ENCODE assay signal across 11 mouse cellular contexts in the genomic region with DNA sequence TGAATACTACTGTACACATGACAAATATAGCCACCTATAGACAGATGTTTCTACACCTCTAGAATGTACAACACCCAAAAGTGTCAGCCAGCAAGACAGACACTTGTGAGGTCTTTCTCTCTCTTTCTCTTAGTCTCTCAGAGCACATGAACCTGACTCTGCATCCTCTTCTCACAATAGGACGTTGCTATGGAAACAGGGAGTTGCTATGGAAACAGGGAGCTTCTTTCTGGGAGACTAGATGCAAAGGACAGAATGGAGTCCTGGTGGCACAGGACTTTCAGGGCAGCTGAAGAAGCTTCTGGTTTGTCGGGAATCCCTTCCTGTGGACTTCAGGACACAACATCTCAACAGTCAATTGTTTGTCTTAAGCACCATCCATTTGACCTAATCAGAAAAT.
DNase-seq lines count a peak whose midpoint lies in the region; ATAC-seq lines count a peak whose summit lies in the region.
"Had no signal": no experiment of that assay in that cellular context is flagged by ENCODE, and none has a peak within 500 bp of the region (broad histone marks: within the 10 kb centered on the region; RNA-seq: fewer than 3 reads in every experiment).

No protein-coding gene starts in this region.

- no peak overlapping the region for H3K4me2 ChIP-seq in neural tube, embryonic 11.5 days (ENCODE audit: low read depth)
- no peak overlapping the region for H3K4me2 ChIP-seq in kidney, embryonic 15.5 days
- H3K4me2 ChIP-seq: embryonic facial prominence, embryonic 15.5 days; neural tube, embryonic 12.5 days had no signal

- no peak overlapping the region for H3K4me3 ChIP-seq in forebrain, embryonic 10.5 days
- no peak overlapping the region for H3K4me3 ChIP-seq in neural tube, embryonic 11.5 days (ENCODE audit: low read depth, low read length)
- H3K4me3 ChIP-seq in kidney, embryonic 15.5 days (replicated peaks) = no peak overlapping the region
- H3K4me3 ChIP-seq: embryonic facial prominence, embryonic 15.5 days; neural tube, embryonic 12.5 days had no signal

- no peaks in the 10 kb centered on the region for H3K9me3 ChIP-seq in forebrain, embryonic 10.5 days
- no peaks in the 10 kb centered on the region for H3K9me3 ChIP-seq in neural tube, embryonic 11.5 days (ENCODE audit: control insufficient read depth, low read length)
- H3K9me3 ChIP-seq in kidney, embryonic 15.5 days (replicated peaks) = no peaks in the 10 kb centered on the region
- H3K9me3 ChIP-seq: embryonic facial prominence, embryonic 15.5 days; neural tube, embryonic 12.5 days had no signal

- H3K27me3 ChIP-seq in forebrain, embryonic 10.5 days (ENCODE audit: poor library complexity, severe bottlenecking) = no peaks in the 10 kb centered on the region
- H3K27me3 ChIP-seq in neural tube, embryonic 11.5 days (ENCODE audit: control insufficient read depth, insufficient read depth, low read length) = no peaks in the 10 kb centered on the region
- no peaks in the 10 kb centered on the region for H3K27me3 ChIP-seq in kidney, embryonic 15.5 days
- H3K27me3 ChIP-seq: embryonic facial prominence, embryonic 15.5 days; neural tube, embryonic 12.5 days; Patski had no signal

- H3K36me3 ChIP-seq in forebrain, embryonic 10.5 days (replicated peaks) = no peaks in the 10 kb centered on the region
- H3K36me3 ChIP-seq in neural tube, embryonic 11.5 days (ENCODE audit: control insufficient read depth, insufficient read depth, low read length) = no peaks in the 10 kb centered on the region
- no peaks in the 10 kb centered on the region for H3K36me3 ChIP-seq in kidney, embryonic 15.5 days
- H3K36me3 ChIP-seq: embryonic facial prominence, embryonic 15.5 days; neural tube, embryonic 12.5 days had no signal

- 0 out of 2 replicates have a peak, but pooled peaks have one; percentile 20 for ATAC-seq in neural tube, embryonic 11.5 days (ENCODE audit: insufficient read depth, low FRiP score, low TSS enrichment)
- no peak for ATAC-seq in kidney, embryonic 15.5 days (replicated peaks; ENCODE audit: low FRiP score)
- ATAC-seq: Patski had no signal

- H3K9ac ChIP-seq in neural tube, embryonic 11.5 days (ENCODE audit: low read length) = no peak overlapping the region
- H3K9ac ChIP-seq in kidney, embryonic 15.5 days = no peak overlapping the region
- H3K9ac ChIP-seq: embryonic facial prominence, embryonic 15.5 days; neural tube, embryonic 12.5 days had no signal

- H3K4me1 ChIP-seq in forebrain, embryonic 10.5 days = peaks cover 7% of the 10 kb centered on the region
- H3K4me1 ChIP-seq in neural tube, embryonic 11.5 days (ENCODE audit: control insufficient read depth, insufficient read depth, low read length) = no peaks in the 10 kb centered on the region
- peaks cover 10% of the 10 kb centered on the region for H3K4me1 ChIP-seq in kidney, embryonic 15.5 days

- H3K27ac ChIP-seq in forebrain, embryonic 10.5 days = no peak overlapping the region
- H3K27ac ChIP-seq in neural tube, embryonic 11.5 days (ENCODE audit: low read depth, low read length) = no peak overlapping the region
- H3K27ac ChIP-seq in kidney, embryonic 15.5 days = no peak overlapping the region
- H3K27ac ChIP-seq: embryonic facial prominence, embryonic 15.5 days; neural tube, embryonic 12.5 days had no signal

- DNase-seq in ZHBTc4 (ENCODE audit: low read depth, low spot score) = peak; percentile 88
- DNase-seq in forebrain, embryonic 10.5 days (ENCODE audit: extremely low spot score, low spot score) = peak; percentile 31
- peak; percentile 52 for DNase-seq in layer of hippocampus, adult 9-10 months (ENCODE audit: low spot score)
- peak; percentile 33 for DNase-seq in neural tube, embryonic 11.5 days (ENCODE audit: low spot score)
- DNase-seq in heart, adult 9 months (ENCODE audit: low spot score in 2 of 2) = no peak
- DNase-seq in urinary bladder, postnatal 25 days (ENCODE audit: low spot score) = no peak
- DNase-seq in spleen, postnatal 36 days (ENCODE audit: low spot score in 2 of 2) = no peak

- 37% methylated on average over 2 of the region's 2 CpGs for WGBS in forebrain, embryonic 10.5 days
- 31% methylated on average over 2 of the region's 2 CpGs for WGBS in neural tube, embryonic 11.5 days
- WGBS in kidney, embryonic 15.5 days = 58% methylated on average over 2 of the region's 2 CpGs

Comparison
In these comparisons a context has a peak if more than half of its experiments do, and no peak if none do; other contexts are left out.
1. DNase-seq: peak in ZHBTc4 (single experiment), forebrain, embryonic 10.5 days (single experiment), layer of hippocampus, adult 9-10 months (single experiment) and neural tube, embryonic 11.5 days (single experiment); none in heart, adult 9 months (0 of 2), urinary bladder, postnatal 25 days (single experiment) and spleen, postnatal 36 days (0 of 2).